Mouse (Mus musculus): ENCODE data around the gene Anpep. TPM values are rescaled to one million over a fixed set of nuclear protein-coding genes. Genes with fewer than 3 reads are reported as not detected.

The Anpep gene
- total RNA-seq (2014; fragmentation: Nextera tagmentation) (not detected in 2 replicates), total RNA-seq (2017) (0.29 and 0.66 TPM in 2 replicates), polyA plus RNA-seq (2012) (not detected in 2 replicates)

- DNase-seq (ENCODE audit: low spot score) (no peak), ATAC-seq (ENCODE audit: extremely low read depth, insufficient number of reproducible peaks, low FRiP score, poor library complexity, severe bottlenecking) (no peak)
- peaks cover 7% of the 10 kb centered on the region for H3K27me3 ChIP-seq (ENCODE audit: insufficient read depth, low read length)
- H3K4me1 ChIP-seq (ENCODE audit: insufficient read depth, low read depth, low read length) = no peaks in the 10 kb centered on the region
- H3K4me3 ChIP-seq (ENCODE audit: low read depth, low read length) = no peak within 1 kb of the TSS
- TF ChIP-seq GATA1 (IDR thresholded peaks at IDR 0.05; ENCODE audit: borderline replicate concordance, low read length) (no peak), CTCF (IDR thresholded peaks at IDR 0.05; ENCODE audit: low read depth, low read length) (no peak), GATA2 (IDR thresholded peaks at IDR 0.05; ENCODE audit: borderline replicate concordance, low read depth, low read length) (no peak), POLR2AphosphoS5 (IDR thresholded peaks at IDR 0.05; ENCODE audit: insufficient replicate concordance, low read depth, low read length) (no peak), TAL1 (conservative IDR thresholded peaks at IDR 0.05; ENCODE audit: low read depth, low read length) (no peak)
- H3K36me3 ChIP-seq (replicated peaks) = no peaks in the 10 kb centered on the region
- no peaks in the 10 kb centered on the region for H3K9me3 ChIP-seq (replicated peaks)
These were observed at the start of gene Anpep for GRCm38 (mm10) chr7:79860811-79861210. Gene Anpep, minus strand, starts transcription at chr7:79861059.

- peaks cover 74% of the 10 kb centered on the region for H3K36me3 ChIP-seq (replicated peaks)
- H3K4me1 ChIP-seq (ENCODE audit: insufficient read depth, low read depth, low read length) = no peaks in the 10 kb centered on the region
- no peak for TF ChIP-seq TAL1 (conservative IDR thresholded peaks at IDR 0.05; ENCODE audit: low read depth, low read length)
- TF ChIP-seq CTCF (IDR thresholded peaks at IDR 0.05; ENCODE audit: low read depth, low read length) = no peak
- TF ChIP-seq POLR2AphosphoS5 (IDR thresholded peaks at IDR 0.05; ENCODE audit: insufficient replicate concordance, low read depth, low read length) = no peak
- TF ChIP-seq GATA2 (IDR thresholded peaks at IDR 0.05; ENCODE audit: borderline replicate concordance, low read depth, low read length) = no peak
- no peak for TF ChIP-seq GATA1 (IDR thresholded peaks at IDR 0.05; ENCODE audit: borderline replicate concordance, low read length)
- ATAC-seq (ENCODE audit: extremely low read depth, insufficient number of reproducible peaks, low FRiP score, poor library complexity, severe bottlenecking) (no peak), DNase-seq (ENCODE audit: low spot score) (no peak)
- H3K4me3 ChIP-seq (ENCODE audit: low read depth, low read length) = no peak overlapping the region
- H3K27me3 ChIP-seq (ENCODE audit: insufficient read depth, low read length) = no peaks in the 10 kb centered on the region
- no peaks in the 10 kb centered on the region for H3K9me3 ChIP-seq (replicated peaks)
These were observed 46.5 kb upstream of the Anpep start for GRCm38 (mm10) chr7:79907356-79907755.

GRCm38 (mm10) chr7:79906914-79907313, 46.1 kb upstream of the Anpep start:
- no peak overlapping the region for H3K4me3 ChIP-seq (ENCODE audit: low read depth, low read length)
- no peak for DNase-seq (ENCODE audit: low spot score)

GRCm38 (mm10) chr7:79905193-79905592, 44.3 kb upstream of the Anpep start:
- Histone ChIP-seq H3K27me3 (ENCODE audit: insufficient read depth, low read length) (no peaks in the 10 kb centered on the region), H3K4me1 (ENCODE audit: insufficient read depth, low read depth, low read length) (no peaks in the 10 kb centered on the region), H3K36me3 (replicated peaks) (peaks cover 77% of the 10 kb centered on the region), H3K9me3 (replicated peaks) (no peaks in the 10 kb centered on the region), H3K4me3 (ENCODE audit: low read depth, low read length) (no peak overlapping the region)
- ATAC-seq (ENCODE audit: extremely low read depth, insufficient number of reproducible peaks, low FRiP score, poor library complexity, severe bottlenecking) (no peak), DNase-seq (ENCODE audit: low spot score) (no peak)
- TF ChIP-seq CTCF (IDR thresholded peaks at IDR 0.05; ENCODE audit: low read depth, low read length) (no peak), TAL1 (conservative IDR thresholded peaks at IDR 0.05; ENCODE audit: low read depth, low read length) (no peak), GATA2 (IDR thresholded peaks at IDR 0.05; ENCODE audit: borderline replicate concordance, low read depth, low read length) (no peak), POLR2AphosphoS5 (IDR thresholded peaks at IDR 0.05; ENCODE audit: insufficient replicate concordance, low read depth, low read length) (no peak)

More at GRCm38 (mm10) chr7:79906914-79907313, 46.1 kb upstream of the Anpep start:
- TF ChIP-seq POLR2AphosphoS5 (IDR thresholded peaks at IDR 0.05; ENCODE audit: insufficient replicate concordance, low read depth, low read length) (no peak), GATA1 (IDR thresholded peaks at IDR 0.05; ENCODE audit: borderline replicate concordance, low read length) (no peak), TAL1 (conservative IDR thresholded peaks at IDR 0.05; ENCODE audit: low read depth, low read length) (no peak), GATA2 (IDR thresholded peaks at IDR 0.05; ENCODE audit: borderline replicate concordance, low read depth, low read length) (no peak), CTCF (IDR thresholded peaks at IDR 0.05; ENCODE audit: low read depth, low read length) (no peak)
- Histone ChIP-seq H3K9me3 (replicated peaks) (no peaks in the 10 kb centered on the region), H3K4me1 (ENCODE audit: insufficient read depth, low read depth, low read length) (no peaks in the 10 kb centered on the region), H3K27me3 (ENCODE audit: insufficient read depth, low read length) (no peaks in the 10 kb centered on the region), H3K36me3 (replicated peaks) (peaks cover 76% of the 10 kb centered on the region)
- ATAC-seq (ENCODE audit: extremely low read depth, insufficient number of reproducible peaks, low FRiP score, poor library complexity, severe bottlenecking) = no peak

- Histone ChIP-seq H3K27me3 (ENCODE audit: insufficient read depth, low read length) (no peaks in the 10 kb centered on the region), H3K36me3 (replicated peaks) (peaks cover 78% of the 10 kb centered on the region), H3K9me3 (replicated peaks) (no peaks in the 10 kb centered on the region), H3K4me1 (ENCODE audit: insufficient read depth, low read depth, low read length) (no peaks in the 10 kb centered on the region), H3K4me3 (ENCODE audit: low read depth, low read length) (no peak overlapping the region)
- no peak for TF ChIP-seq CTCF (IDR thresholded peaks at IDR 0.05; ENCODE audit: low read depth, low read length)
- no peak for TF ChIP-seq TAL1 (conservative IDR thresholded peaks at IDR 0.05; ENCODE audit: low read depth, low read length)
- DNase-seq (ENCODE audit: low spot score) (no peak), ATAC-seq (ENCODE audit: extremely low read depth, insufficient number of reproducible peaks, low FRiP score, poor library complexity, severe bottlenecking) (no peak)
These were observed 42.4 kb upstream of the Anpep start for GRCm38 (mm10) chr7:79903160-79903792.

GRCm38 (mm10) chr7:79900753-79901152, 39.9 kb upstream of the Anpep start:
- Histone ChIP-seq H3K36me3 (replicated peaks) (peaks cover 78% of the 10 kb centered on the region), H3K27me3 (ENCODE audit: insufficient read depth, low read length) (no peaks in the 10 kb centered on the region), H3K4me1 (ENCODE audit: insufficient read depth, low read depth, low read length) (no peaks in the 10 kb centered on the region), H3K4me3 (ENCODE audit: low read depth, low read length) (no peak overlapping the region), H3K9me3 (replicated peaks) (no peaks in the 10 kb centered on the region)
- DNase-seq (ENCODE audit: low spot score) (no peak), ATAC-seq (ENCODE audit: extremely low read depth, insufficient number of reproducible peaks, low FRiP score, poor library complexity, severe bottlenecking) (no peak)
- TF ChIP-seq GATA1 (IDR thresholded peaks at IDR 0.05; ENCODE audit: borderline replicate concordance, low read length) (no peak), CTCF (IDR thresholded peaks at IDR 0.05; ENCODE audit: low read depth, low read length) (no peak), GATA2 (IDR thresholded peaks at IDR 0.05; ENCODE audit: borderline replicate concordance, low read depth, low read length) (no peak)

Measured in G1E (cell line).